Mouse (Mus musculus) layer of hippocampus, postnatal 14 days (tissue): ENCODE measurements around the gene Clpsl2. TPM values are rescaled to one million over a fixed set of nuclear protein-coding genes. Genes with fewer than 3 reads are reported as not detected.

ENCODE experiments used
- DNase-seq, 2 experiments: peaks; one replicate each; pipeline ENCODE4 v3.0.0; 2021 to 2022; ENCODE audit warnings: low spot score in 2 of 2, mixed read lengths in 1 of 2
- total RNA-seq, 2 experiments: library from RNA; stranded (reverse); gene quantifications; 2 replicates each; pipeline ENCODE4 v1.2.3; 2021

Gene Clpsl2
- total RNA-seq, 2 experiments from 2014 or later = not detected

DNA sequence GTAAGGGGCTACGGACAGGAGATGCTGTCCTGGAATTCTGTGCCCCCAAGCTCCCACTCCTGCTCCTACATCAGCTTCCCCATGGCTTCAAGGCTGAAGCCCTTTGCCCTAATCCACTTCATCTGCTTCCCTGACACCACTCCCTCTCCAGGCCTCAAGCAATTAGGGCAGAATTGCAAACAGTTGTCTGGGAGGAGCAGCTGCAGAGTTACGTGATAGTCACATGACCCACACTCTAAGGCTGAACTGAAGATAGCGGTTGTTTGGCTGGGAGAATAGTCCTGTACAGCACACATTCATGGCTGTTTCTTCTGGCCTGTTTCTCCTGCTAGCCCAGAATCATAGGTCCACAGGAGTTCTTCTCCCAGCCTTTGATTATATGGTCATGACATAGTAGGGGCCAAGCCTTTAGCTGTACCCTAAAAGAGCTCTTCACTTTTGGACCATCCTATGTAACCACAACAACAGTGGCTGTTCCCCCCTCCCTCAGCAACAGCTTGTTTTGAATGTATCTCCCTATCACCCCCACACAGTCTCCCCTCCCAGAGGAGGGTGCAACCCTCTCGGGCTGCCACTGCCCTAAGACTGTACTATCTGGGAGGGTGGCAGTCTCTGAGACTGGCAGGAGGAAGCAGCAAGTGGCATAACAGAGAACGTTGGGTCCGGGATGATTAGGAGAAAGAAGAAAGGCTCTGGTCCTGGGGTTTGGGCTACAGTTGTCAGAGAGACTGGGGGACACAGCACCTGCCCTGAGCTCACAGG lies 7.6 kb downstream of the Clpsl2 start:
- DNase-seq = no peak

DNA sequence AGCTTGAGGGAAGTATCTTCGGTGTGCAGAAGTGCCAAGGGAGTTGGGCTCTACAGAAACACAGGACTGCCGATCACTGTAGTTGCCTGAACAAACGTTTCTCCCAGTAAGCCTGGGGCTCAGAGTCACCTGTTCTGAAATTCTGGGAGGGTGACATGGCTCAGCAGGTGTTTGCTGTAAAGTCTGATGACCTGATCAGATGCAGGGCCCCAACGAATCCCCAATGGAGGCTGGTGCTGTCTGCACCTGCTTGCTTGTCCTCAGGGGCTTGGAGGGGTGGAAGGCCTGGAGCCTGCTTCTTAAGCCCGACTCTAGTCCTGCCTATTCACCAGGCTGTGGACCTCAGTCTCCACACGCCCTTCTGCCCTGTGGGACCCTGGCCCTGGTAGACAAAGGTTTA lies 8.6 kb downstream of the Clpsl2 start:
- no peak for DNase-seq

DNA sequence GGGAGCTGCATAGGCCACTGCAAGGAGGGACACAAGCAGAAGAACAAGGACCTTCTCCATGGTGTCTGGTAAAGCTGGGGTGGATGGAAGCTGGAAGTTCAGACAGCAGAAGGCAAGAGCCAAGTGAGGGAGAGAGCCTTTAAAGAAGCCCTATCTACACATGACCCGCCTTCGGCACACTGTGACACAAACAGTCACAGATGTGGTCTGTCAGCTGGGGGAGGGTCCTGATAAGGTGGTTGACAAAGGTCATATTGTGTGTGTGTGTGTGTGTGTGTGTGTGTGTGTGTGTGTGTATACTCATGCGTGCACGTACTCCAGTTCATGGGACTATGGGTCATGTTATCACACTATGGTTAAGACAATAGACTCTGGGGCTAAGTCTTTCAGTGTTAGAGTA lies 11.4 kb downstream of the Clpsl2 start, which contains the start of gene Clps:
TSS of gene Clps (minus strand) at position 169 of the 400 bp plus-strand sequence.
- DNase-seq = no peak

DNA sequence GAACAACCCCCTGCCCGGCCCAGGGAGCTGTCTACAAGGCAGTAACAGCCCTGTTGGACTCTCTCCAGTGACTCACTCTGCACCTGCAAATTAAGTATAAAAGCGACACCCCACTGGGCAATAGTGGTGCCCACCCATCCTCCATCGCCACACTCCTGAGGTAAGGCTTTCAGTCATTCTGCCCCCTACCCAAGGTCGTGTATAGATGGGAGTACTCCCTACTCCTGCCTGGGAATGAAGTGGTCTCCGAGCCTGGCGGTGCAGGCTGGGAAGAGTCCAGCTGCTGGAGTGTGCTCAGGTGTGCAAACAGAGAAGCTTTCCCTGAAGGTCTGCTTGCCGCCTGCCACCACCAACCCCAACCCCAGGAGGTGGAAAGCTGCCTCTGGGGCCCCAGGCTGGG lies 12.4 kb downstream of the Clpsl2 start:
- no peak for DNase-seq

DNA sequence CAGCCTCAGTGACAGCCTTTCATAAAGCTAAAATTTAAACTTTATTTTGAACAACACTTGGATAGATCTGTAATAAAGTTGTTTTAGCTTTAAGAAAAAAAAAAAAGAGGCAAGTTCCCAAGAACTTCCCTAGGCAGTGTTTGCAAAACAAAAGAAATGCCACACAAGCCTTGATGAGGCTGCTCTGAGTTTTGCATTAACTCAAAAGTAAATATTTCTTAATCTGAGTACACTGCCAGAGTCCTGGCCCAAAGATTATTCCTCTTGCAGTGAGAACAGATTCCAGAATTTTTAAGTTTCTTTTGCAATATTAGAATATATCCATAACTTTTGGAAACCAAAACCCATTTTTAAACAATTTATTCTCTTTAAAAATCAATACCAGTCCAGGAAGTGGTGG lies 16.0 kb downstream of the Clpsl2 start:
- DNase-seq = no peak

DNA sequence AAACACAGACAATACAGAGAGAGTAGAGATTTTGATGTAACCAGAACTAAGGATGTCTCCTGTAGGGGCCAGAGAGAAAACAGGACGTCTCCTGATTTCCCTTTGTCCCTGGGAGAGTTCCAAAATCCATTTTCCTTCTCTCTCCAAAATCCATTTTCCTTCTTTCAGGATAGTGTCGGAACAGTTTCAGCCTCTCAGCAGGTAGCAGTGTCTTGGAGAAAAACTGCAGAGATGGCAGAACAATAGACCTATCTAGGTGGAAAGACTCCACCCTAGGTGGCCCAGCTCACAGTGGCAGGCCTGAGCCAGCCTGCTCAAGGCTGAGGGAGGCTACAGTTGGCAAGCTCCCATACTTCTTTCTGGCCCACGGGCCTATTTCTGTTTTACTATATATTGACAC lies 18.3 kb downstream of the Clpsl2 start:
- DNase-seq = no peak

DNA sequence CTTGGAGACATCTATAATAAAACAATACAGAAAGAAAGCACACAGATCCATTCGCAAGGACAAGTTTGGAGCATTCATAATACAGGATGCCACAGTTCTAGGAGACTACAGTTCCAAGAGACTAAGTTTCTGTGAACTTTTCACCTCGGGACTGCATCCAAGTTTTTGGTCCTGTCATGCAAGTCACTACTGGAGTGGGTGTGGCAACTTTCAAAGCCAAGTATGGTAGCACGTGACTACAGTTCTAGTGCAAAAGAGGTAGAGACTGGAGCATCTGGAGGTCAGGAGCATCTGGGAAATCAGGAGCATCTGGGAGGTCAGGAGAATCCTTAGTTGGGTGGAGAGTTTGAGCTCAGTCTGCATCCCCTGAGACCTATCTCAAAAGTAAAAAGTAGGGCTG lies 22.7 kb downstream of the Clpsl2 start:
- no peak for DNase-seq

DNA sequence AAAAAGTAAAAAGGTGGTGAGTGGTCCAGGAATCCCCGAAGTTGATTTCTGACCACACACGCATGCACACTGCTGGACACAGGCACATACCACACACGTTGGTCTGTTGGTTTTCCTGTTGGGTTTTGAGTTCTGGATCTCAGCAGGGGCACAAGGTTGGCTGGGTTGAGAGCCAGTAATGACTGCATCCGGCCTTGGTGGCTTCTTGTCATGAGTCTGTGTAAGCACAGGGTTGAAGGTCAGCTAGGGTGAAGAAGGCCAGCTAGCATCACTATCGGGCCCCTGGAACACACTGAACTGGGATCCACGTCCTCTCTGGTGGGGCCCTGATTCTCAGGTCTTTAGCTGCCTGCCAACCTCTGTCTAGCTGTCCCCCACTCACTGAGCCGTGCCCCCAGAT lies 23.3 kb downstream of the Clpsl2 start:
- DNase-seq = no peak

DNA sequence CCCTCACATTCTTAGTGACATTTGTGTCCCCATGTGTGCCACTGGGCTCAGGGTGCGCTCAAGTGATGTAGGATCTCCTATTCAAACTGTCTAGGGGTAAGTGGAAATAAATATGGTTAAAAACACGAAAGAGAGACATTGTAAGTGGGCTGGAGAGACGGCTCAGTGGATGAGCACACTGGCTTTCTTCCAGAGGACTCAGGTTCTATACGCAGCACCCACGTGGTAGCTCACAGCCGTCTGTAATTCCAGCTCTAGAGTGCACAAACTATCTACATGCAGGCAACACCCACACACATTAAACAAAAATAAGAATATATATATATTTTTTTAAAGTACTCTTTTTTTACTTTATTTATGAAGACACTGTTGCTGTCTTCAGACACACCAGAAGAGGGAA lies 23.7 kb downstream of the Clpsl2 start:
- DNase-seq = no peak

DNA sequence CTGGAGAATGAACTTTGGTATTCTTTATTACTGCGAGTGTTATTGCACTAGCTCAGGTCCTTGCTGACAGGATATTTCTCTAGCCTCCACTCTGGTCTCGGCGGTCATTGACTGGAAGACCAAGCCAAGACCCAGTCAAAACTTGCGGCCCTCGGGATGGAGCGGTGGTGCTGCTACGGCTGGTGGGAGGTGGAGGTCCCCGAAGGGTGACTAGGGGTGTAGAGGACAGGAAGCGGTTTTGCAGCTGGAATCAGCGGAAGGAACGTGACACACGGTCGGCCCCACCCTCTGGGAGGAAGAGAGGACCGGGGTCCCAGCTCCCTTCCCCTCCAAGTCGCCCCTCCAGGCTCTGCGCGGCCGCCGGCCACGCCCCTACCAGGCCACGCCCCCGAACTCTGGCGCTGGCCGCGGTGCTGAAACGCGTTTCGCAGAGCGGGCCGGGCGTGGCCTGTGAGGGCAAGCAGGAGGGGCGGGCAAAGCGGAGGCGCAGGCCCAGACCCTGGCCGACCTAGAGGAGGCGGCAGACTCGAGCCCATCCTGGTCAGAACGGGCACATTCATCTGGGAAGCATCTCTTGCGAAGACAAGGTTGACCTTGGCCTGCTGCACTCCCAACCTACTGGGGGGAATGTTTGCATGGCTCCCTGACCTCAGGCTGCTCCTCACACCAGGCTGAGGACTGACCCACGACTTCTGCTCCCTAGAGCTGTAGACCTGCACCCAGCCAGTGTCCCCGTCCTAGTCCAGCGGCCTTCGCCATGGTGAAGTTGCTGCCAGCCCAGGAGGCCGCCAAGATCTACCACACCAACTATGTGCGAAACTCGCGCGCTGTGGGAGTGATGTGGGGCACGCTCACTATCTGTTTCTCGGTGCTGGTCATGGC lies 26.3 kb downstream of the Clpsl2 start, which contains the start of gene Lhfpl5:
TSS of gene Lhfpl5 (plus strand) at position 398 of the 882 bp plus-strand sequence.
- no peak for DNase-seq

DNA sequence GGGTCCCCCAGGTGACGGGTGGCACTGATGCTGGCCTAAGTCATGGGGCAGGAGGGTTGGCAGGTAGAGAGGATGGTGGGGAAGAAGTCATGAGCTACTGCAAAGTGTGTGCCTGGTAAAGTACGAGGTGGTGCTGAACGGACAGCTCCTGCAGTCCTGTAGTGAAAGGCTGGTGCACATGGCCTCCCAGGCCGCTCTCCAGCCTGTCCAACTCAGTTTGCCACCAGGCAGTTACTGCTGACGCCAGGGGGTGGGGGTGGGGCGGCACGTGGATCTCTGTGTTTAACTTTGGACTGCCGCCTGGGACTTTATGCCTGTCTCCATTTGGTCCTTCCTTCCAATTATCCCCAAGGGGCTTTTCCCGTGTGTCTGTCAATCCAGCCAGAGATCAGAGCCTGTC lies 31.2 kb downstream of the Clpsl2 start:
- DNase-seq = no peak

DNA sequence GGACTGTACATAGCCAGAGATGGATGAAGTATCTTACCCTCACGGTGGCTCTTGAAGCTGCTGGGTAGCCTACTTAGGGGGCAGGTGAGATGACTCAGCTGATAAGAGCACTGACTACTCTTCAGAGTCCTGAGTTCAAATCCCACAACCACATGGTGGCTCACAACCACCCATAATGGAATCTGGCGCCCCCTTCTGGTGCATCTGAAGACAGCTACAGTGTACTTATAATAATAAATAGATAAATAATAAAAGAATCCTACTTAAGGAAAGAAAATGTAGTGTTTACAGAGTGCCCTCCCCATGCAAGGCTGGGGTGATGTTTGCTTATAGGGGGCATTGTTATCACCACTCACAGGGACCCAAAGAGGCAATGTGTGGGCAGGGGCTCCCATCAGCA lies 31.8 kb downstream of the Clpsl2 start:
- DNase-seq = no peak

DNA sequence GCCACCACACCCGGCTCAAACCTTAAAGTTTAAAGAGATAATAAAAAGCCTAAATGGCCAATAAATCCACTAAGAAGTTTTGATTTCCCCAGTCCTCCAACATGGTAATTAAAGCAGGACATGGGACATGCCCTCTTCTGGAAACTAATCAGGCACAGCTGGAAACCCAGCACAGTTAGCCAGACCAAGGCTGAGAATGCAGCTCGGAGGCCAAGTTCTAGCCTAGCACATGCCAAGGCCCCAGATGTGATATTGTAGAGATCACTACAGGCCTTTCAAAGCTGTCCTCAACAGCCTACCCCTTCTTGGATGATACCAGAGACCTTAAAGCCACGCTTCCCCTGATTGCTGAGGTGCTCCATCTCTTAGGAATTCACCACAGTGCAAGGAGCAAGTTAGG lies 37.3 kb downstream of the Clpsl2 start:
- DNase-seq = no peak

DNA sequence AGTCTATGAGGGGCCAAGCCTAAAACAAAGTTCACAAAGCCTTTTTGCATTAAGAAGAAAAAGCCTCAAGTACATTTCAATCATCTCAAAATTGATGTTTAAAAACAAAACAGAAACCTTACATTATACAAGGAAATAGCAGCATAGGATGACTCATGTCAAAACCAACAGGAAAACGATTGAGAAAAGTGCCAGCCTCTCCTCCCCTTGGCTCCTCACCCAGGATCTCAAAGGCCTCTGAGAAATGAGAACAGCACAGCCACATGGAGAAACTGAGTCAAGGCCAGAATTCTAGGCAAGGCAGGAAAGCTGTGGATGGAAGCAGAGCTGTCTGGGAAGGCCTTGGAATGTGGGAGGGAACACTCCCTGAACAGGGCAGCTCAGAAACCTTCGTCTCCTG lies 39.4 kb downstream of the Clpsl2 start:
- DNase-seq = no peak

DNA sequence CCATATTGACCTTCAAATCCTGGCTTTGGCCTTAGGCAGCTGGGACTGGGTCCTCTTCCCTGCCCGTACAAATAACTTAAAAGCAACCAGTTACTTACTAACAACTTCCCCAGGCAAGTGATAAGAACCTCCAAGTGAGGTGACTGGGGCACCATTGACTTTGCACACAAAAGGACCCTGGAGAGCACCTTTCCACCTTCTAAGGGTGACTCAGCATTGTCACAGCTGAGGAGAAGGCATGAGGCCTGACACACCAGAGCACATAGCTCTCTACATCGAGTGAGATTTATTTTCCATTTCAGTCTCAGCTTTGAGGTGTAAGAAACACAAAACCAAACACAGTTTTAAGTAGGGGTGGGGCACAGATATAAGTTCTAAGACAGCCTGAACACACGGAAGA lies 41.4 kb downstream of the Clpsl2 start:
- no peak for DNase-seq

DNA sequence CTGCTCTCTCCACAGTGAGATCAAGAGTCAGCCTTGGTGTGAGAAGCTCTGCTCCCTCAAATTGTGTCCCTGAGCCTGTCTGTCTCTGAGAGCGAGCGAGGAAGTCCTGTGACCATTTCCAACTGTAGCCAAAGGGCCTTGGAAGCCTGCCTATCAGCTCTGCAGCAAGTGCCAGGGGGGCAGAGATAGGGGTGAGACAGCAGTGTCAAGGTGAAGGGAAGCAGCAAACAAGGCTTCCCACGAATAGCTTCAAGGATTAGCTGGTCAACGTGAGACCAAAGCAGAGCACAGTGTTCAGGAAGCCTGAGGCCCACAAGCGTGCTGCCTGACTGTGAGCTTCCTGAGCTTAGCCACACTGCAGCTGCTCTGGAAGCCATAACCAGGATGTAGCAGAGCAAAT lies 42.3 kb downstream of the Clpsl2 start:
- no peak for DNase-seq

DNA sequence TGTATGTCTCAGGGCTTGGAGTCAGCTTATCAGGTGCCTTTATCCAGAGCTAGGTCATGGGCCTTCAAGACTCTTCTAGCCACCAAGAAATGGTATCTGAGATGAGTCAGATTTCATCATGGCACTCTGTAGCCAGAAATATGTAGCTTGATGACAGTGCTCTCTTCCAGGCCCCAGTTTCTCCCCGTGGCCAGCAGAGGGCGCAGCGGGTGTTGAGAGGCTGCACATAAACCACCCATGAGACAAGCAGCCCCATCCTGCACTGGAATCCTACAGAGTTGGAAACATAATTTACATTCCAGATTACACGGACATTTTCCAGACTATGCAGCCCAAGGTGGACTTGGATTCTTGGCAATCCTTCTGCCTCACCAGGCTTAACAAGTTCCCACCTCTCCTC lies 43.8 kb downstream of the Clpsl2 start:
- DNase-seq = peak; percentile 69 to 75

DNA sequence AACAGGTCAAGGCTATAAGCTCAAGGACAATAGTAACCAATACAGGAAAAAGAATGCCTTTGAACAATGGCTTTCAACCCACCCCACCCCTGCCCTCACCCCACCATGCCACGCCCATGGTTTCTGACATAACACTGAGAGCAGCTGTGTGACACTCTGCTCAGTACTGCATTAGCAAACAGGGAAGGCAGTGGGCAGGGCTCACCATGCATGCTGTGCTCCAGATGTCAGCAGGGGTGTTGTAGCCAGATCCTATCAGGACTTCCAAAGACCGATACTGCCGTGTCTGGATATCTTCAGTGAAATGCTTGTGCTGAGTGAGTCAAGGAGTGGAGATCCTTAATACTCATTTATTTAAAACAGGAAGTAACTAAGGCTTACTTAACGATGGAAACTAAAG lies 44.8 kb downstream of the Clpsl2 start:
- no peak for DNase-seq

DNA sequence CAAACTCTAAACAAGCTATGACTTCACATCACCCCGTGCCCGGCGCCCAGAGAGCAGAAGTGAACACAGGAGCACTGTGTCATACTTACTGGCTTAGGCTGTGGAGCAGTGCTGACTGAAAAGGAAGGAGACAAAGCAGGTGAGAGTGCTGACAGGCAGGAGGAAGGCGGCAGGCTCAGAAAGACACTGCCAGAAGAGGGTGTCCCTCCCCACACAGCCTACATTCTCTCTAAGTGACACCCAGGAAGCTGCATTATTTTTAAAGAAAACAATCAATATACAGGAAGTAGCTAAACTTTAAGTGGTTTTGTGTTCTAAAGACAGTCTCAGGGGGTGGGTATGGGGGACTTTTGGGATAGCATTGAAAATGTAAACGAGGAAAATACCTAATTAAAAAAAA lies 51.6 kb downstream of the Clpsl2 start:
- no peak for DNase-seq

DNA sequence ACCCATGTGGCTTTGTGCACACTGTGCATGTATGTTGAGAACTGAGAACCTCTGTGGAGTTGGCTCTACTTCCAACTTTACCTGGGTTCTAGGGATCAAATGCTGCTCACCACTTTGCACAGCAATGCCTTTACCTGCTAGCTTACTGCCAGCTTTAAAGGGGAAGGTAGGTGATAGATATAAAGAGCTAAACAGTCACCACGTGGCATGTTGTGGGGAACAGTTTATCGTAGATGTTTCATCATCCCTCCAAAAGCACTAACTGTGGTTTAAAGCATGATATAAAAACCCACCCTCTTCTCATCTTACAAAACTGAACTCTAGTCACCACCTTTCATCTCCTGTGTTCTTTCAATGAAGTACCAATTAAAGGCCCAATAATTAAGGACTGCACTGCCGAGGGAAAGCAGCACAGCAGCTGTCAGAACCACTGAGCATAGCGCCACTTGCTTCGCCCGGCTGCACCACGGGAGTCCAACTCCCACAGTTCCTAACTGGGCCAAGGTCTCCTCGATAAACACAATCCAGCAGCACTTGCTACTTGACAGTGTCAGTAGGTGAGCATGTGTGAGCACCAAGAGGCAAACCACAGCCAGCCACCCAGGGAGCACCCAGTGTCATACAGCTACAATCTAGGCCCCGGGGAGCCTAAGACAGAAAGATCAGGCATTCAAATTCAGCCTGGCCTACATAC lies 52.5 kb downstream of the Clpsl2 start:
- DNase-seq = no peak
